Mouse (Mus musculus): ENCODE measurements at regions not wholly inside any gene's neighbourhood (a gene's known extent, or its start where the extent isn't known, plus 50 kb on each side); places are given as distances from the start of the nearest gene placed in this dataset.

DNA sequence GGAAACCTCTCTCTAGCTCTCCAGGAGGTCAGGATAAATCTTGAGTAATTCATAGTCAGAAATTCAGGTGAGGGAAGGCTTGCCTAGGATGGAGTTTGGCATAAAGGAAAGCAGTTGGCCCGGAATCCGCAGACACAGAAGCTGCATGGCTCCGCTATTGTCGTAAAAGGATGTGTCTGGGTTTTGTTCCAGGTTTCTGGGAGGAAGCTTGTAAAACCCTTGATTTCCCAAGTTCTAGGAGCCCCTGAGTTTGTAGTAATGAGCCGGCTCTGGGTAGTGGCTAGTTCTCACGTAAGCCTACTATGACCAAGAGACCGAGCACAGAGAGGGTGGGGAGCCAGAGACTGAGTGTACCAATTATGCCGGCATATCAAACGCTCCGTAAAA lies 52.7 kb upstream of the Gm21915 start:
- Histone ChIP-seq H3K9me3 (ENCODE audit: control insufficient read depth, low read length) (no peaks in the 10 kb centered on the region), H3K27me3 (ENCODE audit: control insufficient read depth, insufficient read depth, low read length) (no peaks in the 10 kb centered on the region), H3K36me3 (ENCODE audit: control insufficient read depth, insufficient read depth, low read length) (no peaks in the 10 kb centered on the region), H3K27ac (ENCODE audit: low read depth, low read length) (peak overlapping the region; percentile 77), H3K4me2 (peak overlapping the region; percentile 46), H3K4me1 (ENCODE audit: control insufficient read depth, insufficient read depth, low read length) (peaks cover 14% of the 10 kb centered on the region), H3K9ac (ENCODE audit: low read length) (peak overlapping the region; percentile 40), H3K4me3 (ENCODE audit: low read depth, low read length) (peak overlapping the region; percentile 15)
- 28% methylated on average over 10 of the region's 10 CpGs for WGBS
- ATAC-seq (ENCODE audit: low FRiP score): no peak
- DNase-seq (ENCODE audit: low spot score, missing footprints): peak; percentile 92

DNA sequence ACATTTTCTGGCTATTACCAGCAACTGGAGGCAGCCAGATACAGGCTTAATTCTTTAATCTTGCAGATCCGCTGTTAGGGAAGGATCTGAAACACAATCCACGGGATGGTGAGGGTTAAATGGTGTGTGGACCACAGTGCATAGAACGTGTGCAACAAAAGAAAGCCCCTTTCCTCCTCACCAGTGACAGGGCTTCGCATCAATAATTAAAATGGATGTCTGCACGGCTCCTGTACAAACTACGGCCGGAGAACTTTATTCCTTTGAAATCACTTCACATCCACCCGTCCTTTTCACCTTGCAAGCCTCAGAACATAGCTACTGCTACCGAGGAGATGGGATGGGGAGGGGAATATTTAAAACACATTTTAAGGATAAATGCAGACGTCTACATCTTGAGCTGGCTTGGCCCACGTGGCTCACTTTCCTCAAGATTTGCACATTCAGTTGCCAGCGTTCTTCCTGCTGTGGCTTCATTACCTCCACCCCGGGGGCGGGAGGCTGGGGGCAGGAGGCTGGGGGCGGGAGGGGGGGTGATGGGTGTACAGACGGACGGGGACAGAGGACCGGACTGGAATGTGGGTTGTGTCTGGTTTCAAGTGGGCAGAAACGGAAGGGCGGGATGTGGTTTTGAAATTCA lies 53.3 kb upstream of the Gm21915 start:
- peak overlapping the region; percentile 40 for H3K9ac ChIP-seq (ENCODE audit: low read length)
- H3K9me3 ChIP-seq (ENCODE audit: control insufficient read depth, low read length): no peaks in the 10 kb centered on the region
- WGBS: 1% methylated on average over 20 of the region's 20 CpGs
- ATAC-seq (ENCODE audit: low FRiP score) (peak; percentile 88), DNase-seq (ENCODE audit: low spot score, missing footprints) (peak; percentile 92)
- H3K36me3 ChIP-seq (ENCODE audit: control insufficient read depth, insufficient read depth, low read length): no peaks in the 10 kb centered on the region
- H3K4me3 ChIP-seq (ENCODE audit: low read depth, low read length): peak overlapping the region; percentile 15
- no peaks in the 10 kb centered on the region for H3K27me3 ChIP-seq (ENCODE audit: control insufficient read depth, insufficient read depth, low read length)
- peak overlapping the region; percentile 77 for H3K27ac ChIP-seq (ENCODE audit: low read depth, low read length)
- peaks cover 14% of the 10 kb centered on the region for H3K4me1 ChIP-seq (ENCODE audit: control insufficient read depth, insufficient read depth, low read length)
- peak overlapping the region; percentile 46 for H3K4me2 ChIP-seq

DNA sequence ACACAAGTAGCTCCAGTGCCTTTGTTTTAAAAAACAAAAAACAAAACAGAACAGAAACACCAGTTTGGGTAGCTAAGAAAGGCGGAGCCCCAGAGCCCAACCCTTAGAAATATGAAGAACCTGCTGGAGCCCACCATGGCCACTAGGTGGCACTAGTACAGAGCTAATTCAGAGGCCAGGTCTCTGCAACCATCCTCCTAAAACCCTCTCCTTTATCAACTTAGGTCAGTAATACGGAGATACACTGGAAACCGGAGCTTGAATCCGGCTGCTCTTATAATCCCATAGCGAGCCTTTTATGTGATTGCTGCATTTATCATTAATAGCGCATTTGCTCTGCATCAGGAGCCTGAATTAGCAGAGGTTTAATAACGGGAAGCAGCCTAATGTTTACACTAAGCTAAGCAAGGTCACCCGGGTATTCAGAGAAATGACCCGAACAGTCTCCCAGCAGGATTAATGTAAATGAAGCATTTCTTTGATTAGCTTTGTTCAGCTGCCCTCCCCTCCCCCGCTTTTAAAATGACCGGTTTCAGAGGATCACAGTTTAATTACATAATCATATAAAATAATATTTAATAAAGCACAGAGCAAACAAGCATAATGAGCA lies 53.9 kb upstream of the Gm21915 start:
- peak overlapping the region; percentile 15 for H3K4me3 ChIP-seq (ENCODE audit: low read depth, low read length)
- WGBS: 1% methylated on average over 11 of the region's 11 CpGs
- ATAC-seq (ENCODE audit: low FRiP score): peak; percentile 88

DNA sequence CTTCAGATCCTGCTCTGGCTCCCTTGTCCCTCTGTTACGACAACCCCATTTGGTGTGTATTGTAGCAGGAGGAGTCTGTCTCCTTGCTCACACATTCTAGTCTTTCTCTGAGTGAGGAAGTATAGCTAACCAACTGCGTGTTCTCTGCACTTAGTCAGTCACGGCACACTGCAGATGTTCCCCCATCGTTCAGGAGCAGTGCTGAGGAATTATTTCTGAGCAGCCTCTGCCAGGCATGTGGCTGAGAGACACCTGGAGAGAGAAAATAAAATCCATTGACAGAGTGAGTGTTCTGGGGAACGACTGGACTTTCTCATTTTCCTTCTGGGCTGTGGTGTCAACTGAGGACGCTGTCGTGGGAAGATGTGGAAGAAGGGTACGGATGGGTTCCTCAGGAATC lies 54.5 kb upstream of the Gm21915 start:
- H3K4me1 ChIP-seq (ENCODE audit: control insufficient read depth, insufficient read depth, low read length): peaks cover 14% of the 10 kb centered on the region
- 31% methylated on average over 8 of the region's 8 CpGs for WGBS
- ATAC-seq (ENCODE audit: low FRiP score): no peak
- H3K9ac ChIP-seq (ENCODE audit: low read length): peak overlapping the region; percentile 13; the same call in 1 of the 2 replicates
- 0 out of 2 replicates have a peak overlapping the region, but pooled peaks have one; percentile 26 for H3K27ac ChIP-seq (ENCODE audit: low read depth, low read length)
- H3K27me3 ChIP-seq (ENCODE audit: control insufficient read depth, insufficient read depth, low read length): no peaks in the 10 kb centered on the region
- H3K36me3 ChIP-seq (ENCODE audit: control insufficient read depth, insufficient read depth, low read length): no peaks in the 10 kb centered on the region
- peak overlapping the region; percentile 19; the same call in 1 of the 2 replicates for H3K4me2 ChIP-seq
- no peak overlapping the region for H3K4me3 ChIP-seq (ENCODE audit: low read depth, low read length)
- H3K9me3 ChIP-seq (ENCODE audit: control insufficient read depth, low read length): no peaks in the 10 kb centered on the region
- DNase-seq (ENCODE audit: low spot score, missing footprints): no peak

More for the DNA sequence above, 53.9 kb upstream of the Gm21915 start:
- DNase-seq (ENCODE audit: low spot score, missing footprints): peak; percentile 98
- peak overlapping the region; percentile 77 for H3K27ac ChIP-seq (ENCODE audit: low read depth, low read length)
- no peaks in the 10 kb centered on the region for H3K27me3 ChIP-seq (ENCODE audit: control insufficient read depth, insufficient read depth, low read length)
- H3K9ac ChIP-seq (ENCODE audit: low read length): peak overlapping the region; percentile 17; the same call in 1 of the 2 replicates
- peaks cover 14% of the 10 kb centered on the region for H3K4me1 ChIP-seq (ENCODE audit: control insufficient read depth, insufficient read depth, low read length)
- H3K9me3 ChIP-seq (ENCODE audit: control insufficient read depth, low read length): no peaks in the 10 kb centered on the region
- no peaks in the 10 kb centered on the region for H3K36me3 ChIP-seq (ENCODE audit: control insufficient read depth, insufficient read depth, low read length)
- H3K4me2 ChIP-seq: peak overlapping the region; percentile 46

DNA sequence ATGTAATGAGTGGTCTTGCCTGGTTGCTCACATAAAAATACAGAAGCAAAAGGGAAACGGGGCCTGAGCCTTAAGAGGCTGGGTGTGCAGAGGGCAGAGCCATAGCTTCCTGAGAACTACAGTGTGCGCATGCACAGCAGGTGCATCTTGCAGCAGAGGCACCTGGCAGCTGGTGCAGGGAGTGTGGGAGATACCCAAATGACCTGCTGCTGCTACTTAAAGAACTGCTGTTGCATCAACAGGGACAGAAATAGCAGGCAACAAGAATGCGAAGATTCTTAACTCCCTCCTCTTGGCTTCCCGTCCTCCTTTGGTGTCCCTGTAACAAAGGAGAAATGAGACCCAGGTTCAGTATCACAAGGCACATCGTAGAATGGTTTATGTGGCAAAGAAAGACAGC lies 56.3 kb upstream of the Gm21915 start:
- DNase-seq (ENCODE audit: low spot score, missing footprints): no peak
- no peak overlapping the region for H3K27ac ChIP-seq (ENCODE audit: low read depth, low read length)
- WGBS: 65% methylated on average over 5 of the region's 5 CpGs
- peaks cover 14% of the 10 kb centered on the region for H3K4me1 ChIP-seq (ENCODE audit: control insufficient read depth, insufficient read depth, low read length)
- H3K4me2 ChIP-seq: no peak overlapping the region
- no peak overlapping the region for H3K9ac ChIP-seq (ENCODE audit: low read length)
- no peaks in the 10 kb centered on the region for H3K9me3 ChIP-seq (ENCODE audit: control insufficient read depth, low read length)
- H3K4me3 ChIP-seq (ENCODE audit: low read depth, low read length): no peak overlapping the region
- no peak for ATAC-seq (ENCODE audit: low FRiP score)
- no peaks in the 10 kb centered on the region for H3K36me3 ChIP-seq (ENCODE audit: control insufficient read depth, insufficient read depth, low read length)
- no peaks in the 10 kb centered on the region for H3K27me3 ChIP-seq (ENCODE audit: control insufficient read depth, insufficient read depth, low read length)

DNA sequence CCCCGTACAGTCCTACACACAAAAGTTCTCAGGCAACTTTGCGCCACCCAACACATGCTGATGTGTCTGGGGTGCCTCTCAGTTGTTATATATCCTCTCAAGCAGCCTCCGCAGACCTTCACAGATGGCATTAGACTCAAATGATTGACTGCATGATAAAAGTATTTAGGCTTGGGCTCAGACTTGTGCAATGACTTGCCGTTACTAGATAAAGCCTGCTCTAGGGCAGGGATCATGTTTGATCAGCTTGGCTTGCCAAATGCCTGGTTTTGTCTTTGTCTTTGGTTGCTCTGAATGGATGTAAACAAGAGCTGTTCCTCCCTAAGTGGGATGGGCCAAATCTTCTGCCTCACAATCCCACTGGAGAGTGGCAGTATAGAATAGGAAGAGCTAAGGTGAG lies 57.2 kb upstream of the Gm21915 start:
- H3K4me3 ChIP-seq (ENCODE audit: low read depth, low read length): no peak overlapping the region
- ATAC-seq (ENCODE audit: low FRiP score): no peak
- WGBS: 79% methylated on average over 4 of the region's 4 CpGs

DNA sequence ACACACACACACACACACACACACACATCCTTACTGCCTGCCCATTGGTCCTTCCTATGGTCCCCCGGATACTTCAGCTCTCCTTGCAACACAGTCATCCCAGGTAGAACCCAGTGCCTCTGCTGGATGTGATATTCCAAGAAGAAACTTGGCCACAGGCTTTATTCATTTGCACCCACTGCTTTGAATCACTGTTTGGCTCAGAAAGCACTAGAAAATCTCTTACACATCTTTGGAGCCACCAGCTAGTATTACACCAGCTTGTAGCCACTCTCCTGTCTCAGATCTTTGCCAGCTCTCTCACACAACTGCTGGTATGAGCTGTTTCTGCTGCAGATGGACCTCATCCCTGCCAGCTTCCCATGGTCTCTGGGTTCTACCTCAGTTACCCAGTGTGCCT lies 57.7 kb upstream of the Gm21915 start:
- DNase-seq (ENCODE audit: low spot score, missing footprints): no peak
- Histone ChIP-seq H3K36me3 (ENCODE audit: control insufficient read depth, insufficient read depth, low read length) (no peaks in the 10 kb centered on the region), H3K4me3 (ENCODE audit: low read depth, low read length) (no peak overlapping the region), H3K4me1 (ENCODE audit: control insufficient read depth, insufficient read depth, low read length) (peaks cover 12% of the 10 kb centered on the region), H3K9me3 (ENCODE audit: control insufficient read depth, low read length) (no peaks in the 10 kb centered on the region), H3K9ac (ENCODE audit: low read length) (no peak overlapping the region), H3K4me2 (no peak overlapping the region), H3K27ac (ENCODE audit: low read depth, low read length) (no peak overlapping the region), H3K27me3 (ENCODE audit: control insufficient read depth, insufficient read depth, low read length) (no peaks in the 10 kb centered on the region)
- 100% methylated on average over 1 of the region's 1 CpGs for WGBS
- no peak for ATAC-seq (ENCODE audit: low FRiP score)

More for the DNA sequence above, 57.2 kb upstream of the Gm21915 start:
- Histone ChIP-seq H3K9me3 (ENCODE audit: control insufficient read depth, low read length) (no peaks in the 10 kb centered on the region), H3K4me1 (ENCODE audit: control insufficient read depth, insufficient read depth, low read length) (peaks cover 14% of the 10 kb centered on the region), H3K27me3 (ENCODE audit: control insufficient read depth, insufficient read depth, low read length) (no peaks in the 10 kb centered on the region), H3K36me3 (ENCODE audit: control insufficient read depth, insufficient read depth, low read length) (no peaks in the 10 kb centered on the region), H3K9ac (ENCODE audit: low read length) (no peak overlapping the region), H3K4me2 (no peak overlapping the region), H3K27ac (ENCODE audit: low read depth, low read length) (no peak overlapping the region)
- no peak for DNase-seq (ENCODE audit: low spot score, missing footprints)

DNA sequence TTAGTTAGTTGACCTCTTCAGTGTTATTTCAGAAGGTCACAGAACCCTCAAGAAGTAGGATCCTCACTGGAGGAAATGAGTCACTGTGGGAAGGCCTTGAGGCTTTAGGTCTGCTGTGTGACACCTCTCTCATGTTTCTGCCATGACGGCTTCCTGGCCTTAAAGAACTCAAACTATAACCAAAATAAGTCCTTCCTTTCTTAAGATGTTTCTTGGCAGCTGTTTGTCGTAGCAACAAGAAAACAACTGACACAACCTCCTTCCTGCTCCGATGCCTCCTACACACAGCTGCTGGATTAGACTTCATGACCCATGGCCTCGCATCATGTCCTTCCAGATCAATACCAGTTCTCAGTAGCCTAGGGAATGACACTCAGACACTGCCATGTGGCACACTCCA lies 58.1 kb upstream of the Gm21915 start:
- no peak overlapping the region for H3K4me2 ChIP-seq
- H3K36me3 ChIP-seq (ENCODE audit: control insufficient read depth, insufficient read depth, low read length): no peaks in the 10 kb centered on the region
- 90% methylated on average over 4 of the region's 4 CpGs for WGBS
- no peaks in the 10 kb centered on the region for H3K9me3 ChIP-seq (ENCODE audit: control insufficient read depth, low read length)
- no peak for DNase-seq (ENCODE audit: low spot score, missing footprints)
- H3K4me1 ChIP-seq (ENCODE audit: control insufficient read depth, insufficient read depth, low read length): peaks cover 8% of the 10 kb centered on the region
- no peaks in the 10 kb centered on the region for H3K27me3 ChIP-seq (ENCODE audit: control insufficient read depth, insufficient read depth, low read length)
- no peak overlapping the region for H3K27ac ChIP-seq (ENCODE audit: low read depth, low read length)
- H3K9ac ChIP-seq (ENCODE audit: low read length): no peak overlapping the region
- no peak for ATAC-seq (ENCODE audit: low FRiP score)
- H3K4me3 ChIP-seq (ENCODE audit: low read depth, low read length): no peak overlapping the region

DNA sequence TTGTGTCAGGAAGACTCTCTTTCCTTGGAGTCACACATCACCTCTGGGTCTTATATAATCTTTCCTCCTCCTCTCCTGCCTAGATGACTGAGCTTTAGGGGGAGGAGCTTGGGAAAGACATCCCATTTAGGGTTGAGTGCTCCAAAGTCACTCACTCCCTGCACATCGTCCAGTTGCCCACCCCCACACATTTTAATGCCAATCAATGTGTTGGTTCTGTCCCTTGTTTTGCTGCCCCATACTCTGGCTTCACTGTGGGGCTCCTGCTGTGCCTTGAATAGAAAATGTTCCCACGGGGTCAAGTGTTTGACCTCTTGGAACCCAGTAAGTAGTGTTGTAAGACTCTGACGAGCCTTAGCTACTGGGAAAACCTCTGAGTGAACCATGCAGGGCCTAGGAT lies 58.8 kb upstream of the Gm21915 start:
- no peak for ATAC-seq (ENCODE audit: low FRiP score)
- Histone ChIP-seq H3K27ac (ENCODE audit: low read depth, low read length) (no peak overlapping the region), H3K4me2 (no peak overlapping the region), H3K9ac (ENCODE audit: low read length) (no peak overlapping the region), H3K27me3 (ENCODE audit: control insufficient read depth, insufficient read depth, low read length) (no peaks in the 10 kb centered on the region), H3K36me3 (ENCODE audit: control insufficient read depth, insufficient read depth, low read length) (no peaks in the 10 kb centered on the region), H3K4me3 (ENCODE audit: low read depth, low read length) (no peak overlapping the region), H3K4me1 (ENCODE audit: control insufficient read depth, insufficient read depth, low read length) (peaks cover 2% of the 10 kb centered on the region; the same call in 1 of the 2 replicates), H3K9me3 (ENCODE audit: control insufficient read depth, low read length) (no peaks in the 10 kb centered on the region)
- 39% methylated on average over 3 of the region's 3 CpGs for WGBS
- DNase-seq (ENCODE audit: low spot score, missing footprints): no peak
